Mouse (Mus musculus) bone marrow, adult 2 months (tissue): Measurements from ENCODE around the gene Unk.

Experiments
- CTCF ChIP-seq: fragments of 200-500 bp; IDR thresholded peaks from 2 replicates; pipeline ENCODE4 v1.5.1; 2011; ENCODE audit warnings: low read length, control low read depth; ENCODE audit not compliant: control insufficient read depth, insufficient read depth
- POLR2A ChIP-seq: fragments of 200-500 bp; IDR thresholded peaks from 2 replicates; pipeline ENCODE4 v1.6.1; 2011; ENCODE audit warnings: low read depth, mild to moderate bottlenecking, control low read depth, low read length, borderline replicate concordance; ENCODE audit not compliant: control insufficient read depth

DNA sequence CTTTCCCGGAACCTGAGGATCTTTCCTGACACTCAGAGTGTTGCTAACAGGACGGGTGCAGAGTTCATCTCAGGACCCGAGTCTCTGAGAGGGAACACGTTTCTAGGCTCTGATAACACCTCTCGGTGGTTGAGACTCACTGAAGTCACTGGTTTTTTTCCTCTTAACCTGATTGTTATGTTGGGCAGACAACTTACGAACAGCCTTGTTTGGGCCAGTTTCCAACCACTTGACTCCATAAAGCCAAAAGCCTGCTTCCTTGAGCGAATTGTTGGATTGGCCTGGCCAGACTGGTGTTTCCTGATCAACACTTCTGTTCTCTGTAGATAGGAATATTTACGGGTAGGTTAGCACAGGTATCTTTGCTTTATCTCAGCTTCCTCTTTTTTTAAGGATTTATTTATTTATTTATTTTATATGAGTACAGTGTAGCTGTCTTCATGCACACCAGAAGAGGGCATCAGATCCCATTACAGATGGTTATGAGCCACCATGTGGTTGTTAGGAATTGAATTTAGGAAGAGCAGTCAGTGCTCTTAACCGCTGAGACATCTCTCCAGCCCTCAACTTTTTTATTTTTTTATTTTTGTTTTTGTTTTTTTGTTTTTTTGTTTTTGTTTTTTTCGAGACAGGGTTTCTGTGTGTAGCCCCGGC lies 58.7 kb downstream of the Unk start:
- TF ChIP-seq CTCF, result no peak
- no peak for TF ChIP-seq POLR2A
